Mouse (Mus musculus) thymus, adult 2 months (tissue): ENCODE measurements around the gene Lyrm4. TPM values are rescaled to one million over a fixed set of nuclear protein-coding genes. Genes with fewer than 3 reads are reported as not detected.

Experiments
- DNase-seq: peaks from one replicate; pipeline ENCODE4 v3.0.0; 2021
- H3K27ac ChIP-seq: fragments of 200-500 bp; 2 replicates; pipeline ENCODE4 v1.5.1; 2012; ENCODE audit warnings: low read length, control low read depth; ENCODE audit not compliant: control insufficient read depth, insufficient read depth
- H3K27me3 ChIP-seq: fragments of 200-500 bp; 2 replicates; pipeline ENCODE4 v1.6.1; 2012; ENCODE audit warnings: mild to moderate bottlenecking, low read length, moderate library complexity, mixed read lengths; ENCODE audit not compliant: control insufficient read depth, insufficient read depth
- H3K36me3 ChIP-seq: fragments of 200-500 bp; 2 replicates; pipeline ENCODE4 v1.6.1; 2012; ENCODE audit warnings: mild to moderate bottlenecking, low read length, moderate library complexity; ENCODE audit not compliant: control insufficient read depth, insufficient read depth
- H3K4me1 ChIP-seq: fragments of 200-500 bp; replicated peaks from 2 replicates; pipeline ENCODE4 v1.6.1; 2012; ENCODE audit warnings: low read length; ENCODE audit not compliant: control insufficient read depth, insufficient read depth
- H3K4me3 ChIP-seq: fragments of 200-500 bp; 2 replicates; pipeline ENCODE4 v1.5.1; 2012; ENCODE audit warnings: mild to moderate bottlenecking, low read length, control low read depth, moderate library complexity; ENCODE audit not compliant: control insufficient read depth, insufficient read depth
- CTCF ChIP-seq: fragments of 200-500 bp; IDR thresholded peaks from 2 replicates; pipeline ENCODE4 v1.5.1; 2012; ENCODE audit warnings: mild to moderate bottlenecking, control low read depth, low read length, moderate library complexity, borderline replicate concordance; ENCODE audit not compliant: control insufficient read depth, poor library complexity, insufficient read depth; ENCODE audit errors: extremely low read depth
- POLR2A ChIP-seq: fragments of 200-500 bp; IDR thresholded peaks from 2 replicates; pipeline ENCODE4 v1.6.1; 2012; ENCODE audit warnings: mild to moderate bottlenecking, low read length, control low read depth, moderate library complexity; ENCODE audit not compliant: control insufficient read depth, poor library complexity, insufficient read depth; ENCODE audit errors: extremely low read depth
- WGBS: fragments of 180-500 bp; shearing (Covaris S2); methylation state at CpG from one replicate; pipeline ENCODE4 v1.1.7; 2018; 5-methylcytosine and 5-hydroxymethylcytosine counted together
- polyA plus RNA-seq: library from polyadenylated mRNA; depleted of rRNA; stranded (reverse); fragments of >200 nt; gene quantifications from 2 replicates; pipeline ENCODE4 v1.2.3, GENCODE M21; 2012; rRNA removed

Lyrm4 gene
- 4.0 and 4.3 TPM in 2 replicates for polyA plus RNA-seq

GRCm38 (mm10) chr13:36117143-36118014 lies at the start of gene Lyrm4, which contains the start of gene Fars2:
Gene Lyrm4 (minus strand): TSS chr13:36117526.
Gene Fars2 (plus strand): TSS chr13:36117412.
- DNase-seq: peak; percentile 95
- Histone ChIP-seq H3K27me3 (no peaks in the 10 kb centered on the region), H3K36me3 (no peaks in the 10 kb centered on the region), H3K4me1 (peaks cover 3% of the 10 kb centered on the region), H3K27ac (peak within 1 kb of the TSS; percentile 45), H3K4me3 (peak within 1 kb of the TSS; percentile 66)
- WGBS: under 1% methylated on average over 74 of the region's 75 CpGs
- TF ChIP-seq CTCF (0 out of 2 replicates have a peak, but pooled peaks have one; percentile 11), POLR2A (peak; percentile 44)

GRCm38 (mm10) chr13:36163898-36164297 lies 46.6 kb upstream of the Lyrm4 start:
- no peak overlapping the region for H3K4me3 ChIP-seq
- H3K27me3 ChIP-seq: no peaks in the 10 kb centered on the region
- no peak overlapping the region for H3K27ac ChIP-seq
- DNase-seq: no peak
- no peaks in the 10 kb centered on the region for H3K36me3 ChIP-seq
- no peaks in the 10 kb centered on the region for H3K4me1 ChIP-seq
- 73% methylated on average over 1 of the region's 1 CpGs for WGBS
- TF ChIP-seq CTCF: no peak
- no peak for TF ChIP-seq POLR2A

- Histone ChIP-seq H3K27ac (no peak overlapping the region), H3K4me1 (no peaks in the 10 kb centered on the region), H3K36me3 (no peaks in the 10 kb centered on the region), H3K27me3 (no peaks in the 10 kb centered on the region), H3K4me3 (no peak overlapping the region)
- DNase-seq: no peak
- TF ChIP-seq POLR2A (no peak), CTCF (no peak)
- WGBS: over 99% methylated on average over 5 of the region's 5 CpGs
Observed at GRCm38 (mm10) chr13:36163411-36163810, 46.1 kb upstream of the Lyrm4 start.

DNA sequence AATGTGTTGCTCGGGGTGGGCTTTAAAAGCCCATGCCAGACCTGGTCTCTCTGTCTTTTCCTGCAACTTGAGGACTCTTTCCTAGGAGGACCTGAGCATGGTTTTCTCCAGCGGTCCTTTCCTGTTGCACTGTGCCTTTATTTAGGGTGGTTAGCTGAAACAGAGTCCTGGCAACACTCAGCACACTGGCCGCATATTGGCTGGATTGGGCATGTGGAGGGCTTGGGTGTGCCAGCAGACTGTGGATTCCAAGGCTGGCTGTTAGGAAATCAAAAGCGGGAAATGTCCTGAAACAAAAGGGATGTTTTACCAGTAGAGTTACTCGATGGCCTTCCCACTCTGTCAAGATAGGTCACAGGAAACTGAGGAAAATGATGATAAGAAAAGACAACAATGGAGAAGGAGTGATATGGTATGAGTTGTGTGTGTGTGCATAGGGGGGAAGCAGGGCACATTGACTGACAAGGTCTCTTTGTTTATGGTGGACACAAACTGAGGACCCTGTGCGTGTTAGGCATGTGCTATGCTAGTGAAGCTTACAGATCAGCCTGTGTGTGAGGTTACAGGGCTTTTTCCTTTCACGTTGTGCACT lies 39.1 kb upstream of the Lyrm4 start:
- Histone ChIP-seq H3K36me3 (no peaks in the 10 kb centered on the region), H3K27me3 (no peaks in the 10 kb centered on the region), H3K27ac (no peak overlapping the region), H3K4me3 (no peak overlapping the region), H3K4me1 (no peaks in the 10 kb centered on the region; the same call in 1 of the 2 replicates)
- DNase-seq: no peak
- 91% methylated on average over 7 of the region's 7 CpGs for WGBS
- TF ChIP-seq CTCF (no peak), POLR2A (no peak)

- H3K36me3 ChIP-seq: no peaks in the 10 kb centered on the region
- no peak for DNase-seq
- no peaks in the 10 kb centered on the region for H3K27me3 ChIP-seq
- TF ChIP-seq POLR2A: no peak
- no peak for TF ChIP-seq CTCF
- H3K4me1 ChIP-seq: peaks cover 10% of the 10 kb centered on the region
- no peak overlapping the region for H3K4me3 ChIP-seq
- H3K27ac ChIP-seq: no peak overlapping the region
- WGBS: 95% methylated on average over 5 of the region's 5 CpGs
Observed at GRCm38 (mm10) chr13:36152728-36153498, 35.6 kb upstream of the Lyrm4 start.

GRCm38 (mm10) chr13:36150272-36150671 lies 32.9 kb upstream of the Lyrm4 start:
- 41% methylated on average over 5 of the region's 5 CpGs for WGBS

More at GRCm38 (mm10) chr13:36150272-36150671, 32.9 kb upstream of the Lyrm4 start:
- no peak for DNase-seq
- H3K27me3 ChIP-seq: no peaks in the 10 kb centered on the region
- H3K4me1 ChIP-seq: peaks cover 10% of the 10 kb centered on the region
- 0 out of 2 replicates have a peak overlapping the region, but pooled peaks have one; percentile 12 for H3K27ac ChIP-seq
- TF ChIP-seq POLR2A: no peak
- TF ChIP-seq CTCF: no peak
- no peaks in the 10 kb centered on the region for H3K36me3 ChIP-seq
- no peak overlapping the region for H3K4me3 ChIP-seq
